Mouse (Mus musculus): ENCODE data around the gene C530008M17Rik. TPM values are rescaled to one million over a fixed set of nuclear protein-coding genes. Genes with fewer than 3 reads are reported as not detected.

The C530008M17Rik gene
- total and polyA plus RNA-seq, 3 experiments, result 0.04 to 0.44 TPM; not detected in 1

DNA sequence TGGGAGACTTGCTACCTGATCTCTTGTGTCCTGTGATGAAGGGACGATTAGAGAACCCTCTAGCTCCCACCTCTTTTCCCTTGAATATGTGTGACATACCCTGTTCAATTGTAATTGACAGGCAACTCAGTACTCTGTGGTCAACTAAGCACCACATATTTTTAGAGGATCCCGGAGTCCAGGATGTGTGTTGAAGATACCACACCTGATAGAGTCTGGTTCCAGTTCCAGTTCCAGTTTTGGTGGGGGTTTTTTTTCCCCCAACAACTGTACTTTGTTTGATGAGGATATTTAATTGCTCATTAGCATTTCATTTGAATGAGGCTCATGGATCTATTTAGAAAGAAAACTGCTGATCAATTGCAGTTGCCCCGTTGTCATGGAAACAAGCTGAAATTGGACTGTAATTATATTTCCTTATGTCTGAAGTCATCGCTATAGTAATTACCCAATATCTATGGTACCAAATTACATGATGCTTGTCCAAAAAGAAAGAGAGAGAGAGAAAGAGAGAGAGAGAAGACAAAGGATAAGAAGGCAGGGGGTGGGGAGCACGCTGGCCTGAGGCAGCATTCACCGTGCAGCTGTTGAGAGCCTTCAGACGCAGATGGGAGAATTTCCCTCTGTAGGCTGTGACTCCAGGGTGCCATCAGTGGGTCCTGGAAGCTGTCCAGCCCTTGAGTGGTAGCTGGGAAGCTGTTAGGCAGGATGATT is 172.4 kb downstream of the C530008M17Rik start:
- Histone ChIP-seq H3K79me2 (replicated peaks; ENCODE audit: control insufficient read depth, extremely low read depth, insufficient read depth, poor library complexity, severe bottlenecking) (no peaks in the 10 kb centered on the region), H3K27ac (ENCODE audit: insufficient read depth, low read depth) (no peak overlapping the region), H3K27me3 (replicated peaks) (no peaks in the 10 kb centered on the region), H3K36me3 (replicated peaks in 1 of 2; ENCODE audit: control insufficient read depth in 1 of 2, insufficient read depth in 1 of 2, low read length in 1 of 2) (no peaks in the 10 kb centered on the region), H3K4me2 (ENCODE audit: insufficient read depth, low read depth, poor library complexity, severe bottlenecking) (no peak overlapping the region), H3K9ac (ENCODE audit: insufficient read depth, low read depth) (no peak overlapping the region), H3K4me1 (ENCODE audit: control insufficient read depth in 1 of 2, insufficient read depth in 2 of 2) (no peaks in the 10 kb centered on the region), H3K9me3 (replicated peaks; ENCODE audit: low read length) (no peaks in the 10 kb centered on the region), H3K4me3 (replicated peaks in 1 of 3; ENCODE audit: low read depth in 2 of 3, low read length in 2 of 3, poor library complexity in 1 of 3) (no peak overlapping the region)
- dilution Hi-C loops (cut with MboI; ENCODE audit: extremely low pct_ligation_motif_present, extremely low pct_unique_long_range_greater_than_20kb, low sequenced_read_pairs), result no loop called here
- in situ Hi-C loops (cut with MboI; ENCODE audit: low pct_ligation_motif_present, low pct_unique_long_range_greater_than_20kb, low sequenced_read_pairs), result loop anchor here (25.0 kb wide), 1 partner anchor 241 kb away; the partner anchor contains the start of gene Cep135
- TF ChIP-seq JUN (IDR thresholded peaks at IDR 0.05; ENCODE audit: insufficient read depth, low read depth, low read length) (no peak), HCFC1 (IDR thresholded peaks at IDR 0.05; ENCODE audit: low read depth, low read length) (no peak), ZNF384 (IDR thresholded peaks at IDR 0.05; ENCODE audit: low read depth, low read length) (no peak), MXI1 (IDR thresholded peaks at IDR 0.05; ENCODE audit: low read depth, low read length) (no peak), MAZ (IDR thresholded peaks at IDR 0.05; ENCODE audit: low read depth, low read length) (no peak), MAFK (IDR thresholded peaks at IDR 0.05; ENCODE audit: insufficient replicate concordance, low read length) (no peak), IRF4 (IDR thresholded peaks at IDR 0.05; ENCODE audit: low read depth, low read length) (no peak), KAT2A (IDR thresholded peaks at IDR 0.05; ENCODE audit: insufficient replicate concordance, low read length) (no peak), SIN3A (IDR thresholded peaks at IDR 0.05; ENCODE audit: low read length) (no peak), JUND (conservative IDR thresholded peaks at IDR 0.05; ENCODE audit: low read depth, low read length) (no peak), NRF1 (IDR thresholded peaks at IDR 0.05; ENCODE audit: low read depth, low read length) (no peak), USF2 (conservative IDR thresholded peaks at IDR 0.05; ENCODE audit: low read depth, low read length) (no peak), GABPA (IDR thresholded peaks at IDR 0.05; ENCODE audit: insufficient replicate concordance, low read depth, low read length) (no peak), MAX (IDR thresholded peaks at IDR 0.05; ENCODE audit: low read length) (no peak), CTCF (conservative IDR thresholded peaks at IDR 0.05 in 1 of 2, IDR thresholded peaks at IDR 0.05 in 1 of 2; ENCODE audit: low read depth in 2 of 2, low read length in 2 of 2) (no peak), CHD1 (IDR thresholded peaks at IDR 0.05; ENCODE audit: low read depth, low read length) (no peak), NELFE (IDR thresholded peaks at IDR 0.05; ENCODE audit: low read depth, low read length) (no peak), RCOR1 (conservative IDR thresholded peaks at IDR 0.05; ENCODE audit: low read depth, low read length) (no peak), ETS1 (conservative IDR thresholded peaks at IDR 0.05; ENCODE audit: low read depth, low read length) (no peak)
- no peak for DNase-seq (ENCODE audit: extremely low read depth)

All from CH12.LX (cell line).